Mouse (Mus musculus) E14TG2a.4 (cell line): ENCODE results near the gene March10.

ENCODE experiments used
- CTCF ChIP-seq: conservative IDR thresholded peaks from 2 replicates; pipeline ENCODE4 v1.5.1; 2014; ENCODE audit warnings: low read length
- POU5F1 ChIP-seq: IDR thresholded peaks from 2 replicates; pipeline ENCODE4 v1.6.1; 2014; ENCODE audit warnings: low read length, borderline replicate concordance

GRCm38 (mm10) chr11:105409408-105409807 lies 47.1 kb downstream of the March10 start:
- TF ChIP-seq CTCF = no peak
- no peak for TF ChIP-seq POU5F1
